In the genomic region with DNA sequence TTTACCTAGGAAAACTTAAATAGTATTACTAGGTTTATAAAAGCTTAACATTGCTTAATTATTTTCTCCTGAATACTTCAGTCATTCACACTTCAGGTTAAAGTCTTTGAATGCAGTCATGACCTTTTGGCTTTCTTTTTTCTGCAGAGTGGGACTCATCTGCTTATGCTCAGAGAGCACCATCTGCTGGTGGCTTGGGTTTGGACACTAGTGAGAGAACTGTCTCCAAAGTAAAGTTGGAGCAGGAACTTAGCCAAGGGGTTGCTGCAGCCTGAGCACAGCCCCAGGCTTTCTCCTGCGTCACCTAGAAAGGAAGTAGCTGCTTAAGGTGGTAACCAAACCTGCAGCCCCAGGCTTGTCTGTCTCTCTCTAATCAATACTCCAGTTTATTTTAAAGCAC, we compare ENCODE assay signal across 8 mouse cellular contexts.
A peak's percentile ranks its signal among the peaks of the same experiment; 100 is the strongest.
DNase-seq lines count a peak whose midpoint lies in the region; ATAC-seq lines count a peak whose summit lies in the region.

No protein-coding gene starts in this region.

- no peak overlapping the region for H3K27ac ChIP-seq in hindbrain, embryonic 11.5 days (ENCODE audit: low read depth, low read length)

- no peak overlapping the region for H3K4me2 ChIP-seq in hindbrain, embryonic 11.5 days (replicated peaks; ENCODE audit: low read depth, low read length)

- peak; percentile 86 for ATAC-seq in frontal cortex, adult (ENCODE audit: low TSS enrichment)
- ATAC-seq in hindbrain, embryonic 11.5 days (ENCODE audit: low FRiP score): peak; percentile 60; the same call in 1 of the 2 replicates
- ATAC-seq in erythroid progenitor cell, adult 5-6 weeks (replicated peaks; ENCODE audit: low FRiP score, poor library complexity, severe bottlenecking): no peak

- 48% methylated on average over 1 of the region's 1 CpGs for WGBS in hindbrain, embryonic 11.5 days

- H3K9me3 ChIP-seq in hindbrain, embryonic 11.5 days (ENCODE audit: control insufficient read depth, low read length): no peaks in the 10 kb centered on the region

- no peaks in the 10 kb centered on the region for H3K27me3 ChIP-seq in hindbrain, embryonic 11.5 days (ENCODE audit: control insufficient read depth, insufficient read depth, low read length)

- H3K9ac ChIP-seq in hindbrain, embryonic 11.5 days (ENCODE audit: low read depth, low read length): no peak overlapping the region

- no peaks in the 10 kb centered on the region for H3K36me3 ChIP-seq in hindbrain, embryonic 11.5 days (ENCODE audit: control insufficient read depth, insufficient read depth, low read length)

- DNase-seq in MN1 (ENCODE audit: low spot score): peak; percentile 88
- peak; percentile 46 for DNase-seq in cerebellum, adult 11-12 months
- peak; percentile 75 for DNase-seq in hindbrain, embryonic 11.5 days (ENCODE audit: low spot score)
- peak; percentile 79 to 85 for DNase-seq in layer of hippocampus, postnatal 10 days (ENCODE audit: low spot score in 2 of 2)
- peak; percentile 88 for DNase-seq in lung, postnatal 14 days
- peak; percentile 77 to 88 for DNase-seq in right cerebral cortex, postnatal 10 days (ENCODE audit: low spot score in 2 of 2)

- H3K4me3 ChIP-seq in hindbrain, embryonic 11.5 days (ENCODE audit: low read depth, low read length): no peak overlapping the region

- H3K4me1 ChIP-seq in hindbrain, embryonic 11.5 days (replicated peaks; ENCODE audit: control insufficient read depth, insufficient read depth, low read length): no peaks in the 10 kb centered on the region
